Mouse (Mus musculus) layer of hippocampus, adult 8-10 months (tissue): ENCODE data around the gene Prss46. TPM values are rescaled to one million over a fixed set of nuclear protein-coding genes. Genes with fewer than 3 reads are reported as not detected.

Experiments used
- DNase-seq, 2 experiments: peaks; one replicate each; pipeline ENCODE4 v3.0.0; 2022; ENCODE audit warnings: low spot score in 2 of 2
- total RNA-seq, 4 experiments: library from RNA; stranded (reverse); gene quantifications; 2 replicates each; pipeline ENCODE4 v1.2.4; 2022

Prss46 gene
- total RNA-seq, 4 experiments from 2014 or later: not detected

- DNase-seq: no peak
Measured at GRCm38 (mm10) chr9:110858967-110859596, 14.8 kb downstream of the Prss46 start.

DNA sequence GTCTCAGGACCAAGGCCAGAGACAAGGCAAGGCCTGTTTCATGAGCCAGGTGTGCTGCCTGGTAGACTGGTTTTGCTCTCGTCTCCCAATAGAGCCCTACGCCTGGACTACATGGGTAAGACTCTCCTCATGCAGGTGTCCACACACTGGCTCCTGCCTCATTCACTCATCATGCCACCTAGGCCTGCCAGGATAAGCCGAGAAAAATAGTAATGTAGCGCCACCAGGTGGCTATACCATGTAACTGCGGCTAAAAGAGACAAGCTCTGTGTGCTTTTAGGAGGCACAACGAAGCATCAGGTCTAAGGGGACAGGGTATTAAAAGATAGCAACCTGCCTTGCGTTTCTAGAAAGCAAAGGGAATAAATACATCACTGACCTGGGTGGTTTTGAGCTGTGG is 26.7 kb downstream of the Prss46 start:
- peak; percentile 34 to 79 for DNase-seq

DNA sequence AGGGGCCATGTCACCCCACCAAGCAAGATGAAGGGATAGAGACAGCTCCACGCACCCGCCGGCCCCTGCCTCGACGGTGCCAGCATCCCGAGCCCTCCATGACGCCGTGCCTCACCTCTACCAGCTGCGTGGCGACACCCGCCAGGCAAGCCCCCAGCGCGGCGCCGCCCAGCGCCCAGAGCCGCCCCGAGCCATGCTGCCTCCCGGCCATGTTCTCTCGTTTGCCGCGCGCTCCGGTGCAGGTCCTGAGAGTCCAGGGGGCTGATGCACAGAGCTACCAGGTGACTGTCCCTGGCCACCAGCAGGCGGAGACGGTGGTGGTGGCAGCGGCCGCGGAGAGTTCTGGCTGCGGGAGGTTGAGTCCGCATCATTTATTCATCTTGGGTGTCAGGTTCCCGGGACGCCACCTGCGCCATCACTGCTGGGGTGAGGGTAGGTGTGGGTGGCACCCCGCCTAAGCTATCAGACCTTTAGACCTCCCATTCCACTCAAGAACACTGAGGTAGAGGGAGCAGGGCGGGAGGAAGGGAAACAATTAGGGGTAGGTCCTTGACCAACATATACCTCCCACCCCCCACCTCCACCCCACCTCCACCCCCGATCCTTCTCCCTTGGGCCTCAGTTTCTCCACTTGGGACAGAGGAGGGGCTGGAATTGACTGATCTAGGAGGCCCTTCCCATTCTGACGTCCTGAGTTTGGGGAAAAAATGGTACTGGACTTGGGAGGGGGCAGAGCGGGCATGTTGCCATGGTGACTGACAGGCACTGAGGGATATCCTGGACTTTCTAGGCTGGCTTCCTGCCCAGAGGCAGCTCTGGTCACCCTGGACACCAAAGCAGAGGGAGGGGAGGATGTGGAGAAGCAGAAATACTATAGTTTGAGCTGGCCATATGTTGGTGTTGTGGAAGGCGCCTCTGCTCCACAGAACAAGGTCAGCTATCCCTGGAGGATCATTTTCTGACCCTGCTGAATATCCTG is 29.7 kb downstream of the Prss46 start:
- peak in 1 of 2 experiments; percentile 23 for DNase-seq

- DNase-seq: no peak
Measured at GRCm38 (mm10) chr9:110874660-110875191, 30.4 kb downstream of the Prss46 start.

DNA sequence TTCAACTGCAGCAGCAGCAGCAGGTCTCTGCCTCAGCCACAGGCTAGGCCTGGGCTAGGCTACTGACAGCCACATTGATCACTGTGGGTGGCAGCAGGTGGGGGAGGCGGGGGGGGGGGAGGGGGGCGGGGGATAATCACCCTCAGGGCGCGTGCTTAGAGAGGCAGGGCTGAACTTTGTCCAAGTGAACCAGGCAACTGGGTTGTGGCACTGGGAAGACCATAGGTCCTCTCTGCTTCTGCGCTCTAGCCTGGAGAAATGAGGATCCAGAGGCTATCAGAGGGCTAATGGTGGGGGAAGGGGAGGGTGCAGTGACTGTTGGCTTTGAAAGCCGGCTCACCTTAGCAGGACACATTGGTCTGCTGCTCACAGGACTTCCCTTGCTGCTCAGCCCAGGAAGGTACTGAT is 31.0 kb downstream of the Prss46 start:
- DNase-seq: no peak

DNA sequence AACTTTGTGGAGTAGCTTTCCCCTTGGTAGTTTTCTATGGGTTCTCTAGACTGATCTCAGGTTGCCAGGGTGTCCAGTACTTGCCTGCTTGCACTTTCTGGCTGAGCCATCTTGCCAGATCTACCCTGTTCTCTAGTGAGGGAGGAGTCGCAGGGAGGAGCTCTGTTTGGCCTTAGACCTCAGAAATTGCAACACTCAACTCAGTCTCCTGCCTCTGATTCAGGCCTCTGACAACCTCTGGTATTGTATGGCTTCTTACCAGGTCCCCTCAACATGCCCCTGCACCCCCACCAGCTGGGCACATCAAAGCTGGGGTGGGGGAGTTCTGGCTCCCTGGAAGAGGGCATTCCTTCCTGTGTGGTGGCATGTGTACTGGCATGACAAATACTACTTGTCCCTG is 33.0 kb downstream of the Prss46 start:
- no peak for DNase-seq

GRCm38 (mm10) chr9:110877888-110878287 is 33.6 kb downstream of the Prss46 start:
- DNase-seq: peak in 1 of 2 experiments; percentile 28

- peak; percentile 40 to 60 for DNase-seq
Measured at GRCm38 (mm10) chr9:110879191-110879920, 35.0 kb downstream of the Prss46 start, which contains the start of gene Als2cl. Gene Als2cl (plus strand): TSS chr9:110879870.

DNA sequence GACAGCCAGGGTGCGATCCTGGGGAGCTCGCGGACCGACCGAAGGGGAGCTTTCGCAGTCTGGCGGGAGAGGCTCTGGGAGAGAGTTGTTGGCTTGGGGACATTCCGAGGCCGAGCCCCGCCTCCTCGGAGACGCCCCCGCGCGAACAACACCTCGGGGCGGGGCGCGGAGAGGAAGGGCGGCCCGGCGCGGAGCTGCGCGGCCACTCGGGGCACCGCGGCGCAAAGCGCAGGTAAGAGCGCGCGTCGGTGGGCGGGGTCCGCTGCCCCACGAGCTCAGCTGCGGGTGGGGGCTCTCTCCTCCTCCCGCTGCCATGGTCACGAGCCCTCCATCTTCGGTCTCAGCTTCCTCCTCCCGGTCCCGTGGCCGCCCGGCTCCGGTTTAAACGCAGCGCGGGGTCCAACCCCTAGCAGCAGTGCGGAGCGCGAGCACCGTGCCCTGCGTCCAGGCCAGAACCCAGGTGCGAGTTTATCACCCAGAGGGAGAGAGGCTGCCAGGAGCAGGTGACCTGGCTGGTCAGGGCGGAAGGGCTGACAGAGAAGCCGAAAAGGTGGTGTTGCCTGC is 35.8 kb downstream of the Prss46 start, which contains the start of gene Tmie:
Tmie (minus strand) TSS at position 116 of the 564 bp plus-strand sequence.
- DNase-seq: no peak

DNA sequence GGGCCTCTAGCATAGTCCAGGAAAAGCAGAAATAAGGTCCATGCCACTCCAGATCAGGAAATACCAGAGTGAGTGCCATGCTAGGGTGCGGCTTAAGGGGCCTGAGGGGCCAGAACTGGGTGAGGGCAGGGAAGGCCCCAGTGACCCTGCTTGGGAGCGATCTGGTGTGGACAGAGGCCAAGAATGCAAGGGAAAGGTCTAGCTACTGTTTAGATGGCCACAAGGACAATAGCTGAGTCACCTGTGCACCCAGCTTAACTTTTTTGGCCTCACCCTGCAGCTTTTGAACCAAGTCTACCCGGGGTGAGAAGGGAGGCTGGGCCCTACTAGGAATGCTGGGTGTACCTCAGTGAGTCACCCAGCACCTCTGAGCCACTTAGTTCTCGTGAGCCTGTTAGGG is 36.5 kb downstream of the Prss46 start:
- no peak for DNase-seq

- DNase-seq: no peak
Measured at GRCm38 (mm10) chr9:110881953-110882352, 37.6 kb downstream of the Prss46 start.

DNA sequence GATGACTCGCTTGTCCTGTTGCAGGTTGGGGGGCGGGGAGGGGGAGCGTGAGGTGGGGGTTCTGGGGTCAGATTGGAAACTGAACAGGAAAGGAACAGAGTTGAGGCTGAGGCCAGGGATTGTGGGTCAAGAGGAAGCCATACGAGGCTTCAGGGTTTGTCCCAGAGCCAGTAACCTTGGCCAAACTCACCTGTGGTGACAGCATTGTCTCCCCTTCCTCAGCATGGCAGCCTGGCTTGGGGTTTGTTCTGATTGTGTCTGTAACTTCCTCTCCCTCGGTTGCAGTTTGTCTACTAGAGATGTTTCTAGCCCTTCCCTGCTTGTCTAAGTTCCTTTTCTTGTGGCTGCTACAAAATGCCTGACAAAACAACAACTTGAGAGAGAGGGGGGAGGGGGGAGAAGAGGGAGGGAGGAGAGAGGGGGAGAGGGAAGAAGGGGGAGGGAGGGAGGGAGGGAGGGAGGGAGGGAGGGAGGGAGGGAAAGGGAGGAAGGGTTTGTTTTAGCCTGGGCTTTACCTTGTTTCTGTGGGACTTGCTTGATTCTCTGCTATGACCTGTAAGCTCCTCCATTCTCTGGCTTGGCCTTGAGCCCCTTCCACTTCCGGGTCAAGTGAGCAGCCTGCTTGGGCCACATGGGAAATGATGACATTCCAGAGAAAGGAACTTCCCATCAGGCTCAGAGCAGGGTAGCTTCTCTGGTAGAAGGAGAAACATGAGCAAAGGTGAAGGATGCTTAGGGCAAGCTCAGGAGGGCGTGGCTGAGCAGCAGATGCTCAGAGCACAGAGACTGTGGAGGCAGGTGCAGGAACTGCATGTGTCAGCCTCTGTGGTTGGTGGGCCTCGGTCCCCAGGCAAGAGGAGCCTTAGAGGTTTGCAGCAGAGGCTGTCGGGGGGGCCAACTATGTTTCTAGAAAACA is 43.3 kb downstream of the Prss46 start:
- DNase-seq: no peak

GRCm38 (mm10) chr9:110888935-110889334 is 44.6 kb downstream of the Prss46 start:
- DNase-seq: no peak

GRCm38 (mm10) chr9:110890026-110890783 is 45.9 kb downstream of the Prss46 start:
- no peak for DNase-seq

DNA sequence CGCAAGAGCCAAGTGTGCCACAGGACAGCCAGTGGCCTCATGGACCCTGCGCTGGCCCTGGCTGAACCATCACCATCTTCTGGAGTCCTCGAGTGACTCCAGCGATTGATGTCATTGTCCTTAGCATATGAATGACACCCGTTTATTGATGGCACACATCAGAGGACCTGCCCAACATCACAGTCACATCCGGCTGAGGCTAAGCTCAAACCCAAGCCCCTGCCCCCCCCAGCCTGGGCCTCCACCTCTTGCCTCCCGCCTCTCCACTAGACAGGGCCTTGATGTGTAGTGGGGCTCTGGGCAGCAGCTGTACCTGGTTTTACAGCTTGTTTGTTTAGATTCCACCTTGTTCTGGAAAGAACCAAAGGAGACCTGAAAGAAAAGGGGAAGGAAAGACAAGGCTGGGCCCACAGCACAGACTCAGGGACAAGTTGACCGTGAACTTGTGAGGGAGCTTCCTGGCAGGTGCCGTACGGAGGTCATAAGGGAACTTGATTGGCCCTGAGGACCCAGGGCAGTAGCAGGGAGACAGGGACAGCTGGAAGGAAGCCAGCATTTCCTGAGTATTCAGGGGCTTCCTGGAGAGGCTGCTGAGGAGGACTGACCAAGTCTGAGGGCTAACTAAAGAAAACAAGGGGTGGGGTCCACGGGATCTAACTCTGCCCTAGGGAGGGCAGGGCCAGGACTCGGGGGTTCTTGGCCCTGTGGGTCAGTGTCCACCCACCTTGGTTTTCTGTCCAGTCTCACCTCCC is 46.9 kb downstream of the Prss46 start:
- no peak for DNase-seq

DNA sequence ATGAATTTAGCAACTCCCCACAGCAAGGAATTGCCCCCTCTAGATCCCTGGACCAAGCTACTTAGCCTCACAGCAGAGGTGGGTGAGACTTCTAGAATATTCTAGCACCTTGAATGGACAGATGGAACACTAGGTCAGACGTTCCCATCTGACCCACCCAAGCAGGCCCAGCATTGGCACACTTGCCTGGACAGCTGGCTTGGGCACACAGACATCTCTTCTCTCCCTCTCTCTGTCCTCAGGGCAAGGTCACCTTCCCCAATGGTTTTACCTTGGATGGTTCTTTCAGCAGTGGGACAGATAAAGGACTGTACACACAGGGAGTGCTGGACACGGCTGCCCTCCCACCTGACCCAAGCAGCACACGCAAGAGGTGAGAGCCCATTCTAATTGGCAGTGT is 48.2 kb downstream of the Prss46 start:
- no peak for DNase-seq

GRCm38 (mm10) chr9:110893429-110893828 is 49.1 kb downstream of the Prss46 start:
- no peak for DNase-seq

DNA sequence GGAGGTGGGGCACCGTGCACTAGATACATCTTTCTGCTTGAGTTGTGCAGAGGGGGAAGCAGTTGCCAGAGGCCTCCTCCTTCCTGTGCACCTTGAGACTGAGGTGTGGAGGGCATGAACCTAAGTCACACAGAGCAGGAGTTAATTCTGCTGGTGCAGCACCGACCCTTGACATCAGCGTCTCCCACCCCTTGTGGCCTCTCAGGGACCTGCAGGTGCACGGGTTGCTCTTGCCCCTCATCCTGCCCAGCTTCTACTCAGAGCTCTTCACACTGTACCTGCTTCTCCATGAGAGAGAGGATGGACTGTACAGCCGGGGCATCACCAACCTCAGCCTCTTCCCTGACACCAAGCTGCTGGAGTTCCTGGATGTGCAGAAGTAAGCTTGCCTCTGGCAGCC is 51.2 kb downstream of the Prss46 start:
- DNase-seq: no peak

DNA sequence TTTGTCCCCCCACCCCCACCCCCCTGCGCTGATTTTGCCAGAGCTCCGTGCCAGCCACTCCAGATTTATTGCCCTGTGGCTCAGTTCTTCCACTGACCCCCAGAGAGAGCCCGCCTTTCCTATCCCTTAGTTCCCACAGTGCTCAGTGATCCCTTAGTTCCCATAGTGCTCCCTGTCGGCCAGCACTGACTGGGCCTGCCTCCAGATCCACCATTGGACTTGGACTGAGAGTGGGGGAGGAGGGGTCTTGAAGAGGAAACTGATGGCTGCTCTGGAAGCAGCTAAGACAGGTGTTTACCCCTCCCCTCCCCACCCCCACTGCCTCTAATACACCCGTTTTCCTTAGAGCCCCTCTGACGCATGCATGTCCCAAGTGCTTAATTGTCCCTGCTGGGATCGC is 51.7 kb downstream of the Prss46 start:
- no peak for DNase-seq
